Mouse (Mus musculus): ENCODE results near the gene Accsl.

GRCm38 (mm10) chr2:93809931-93810330 is 59.0 kb downstream of the Accsl start:
- TF ChIP-seq CTCF (IDR thresholded peaks at IDR 0.05; ENCODE audit: low read depth, low read length) = peak; percentile 59
- TF ChIP-seq GATA1 (IDR thresholded peaks at IDR 0.05; ENCODE audit: borderline replicate concordance, low read length) = no peak
- no peak for TF ChIP-seq TAL1 (conservative IDR thresholded peaks at IDR 0.05; ENCODE audit: low read depth, low read length)
- no peak for TF ChIP-seq POLR2AphosphoS5 (IDR thresholded peaks at IDR 0.05; ENCODE audit: insufficient replicate concordance, low read depth, low read length)
